Mouse (Mus musculus) layer of hippocampus, adult 9-10 months (tissue): ENCODE results near the gene Mre11a.
"Not testable (repeated sequence)": the region's sequence is repeated elsewhere in the genome, so short reads cannot be mapped to it uniquely, and the experiment has no call there.

Source experiments
- DNase-seq: peaks from one replicate; pipeline ENCODE4 v3.0.0; 2022; ENCODE audit warnings: low spot score

Gene Mre11a

GRCm38 (mm10) chr9:14870802-14871201 is 86.3 kb downstream of the Mre11a start:
- no peak for DNase-seq

- no peak for DNase-seq
These were observed 87.1 kb downstream of the Mre11a start for GRCm38 (mm10) chr9:14871536-14871935.

- no peak for DNase-seq
These were observed 87.9 kb downstream of the Mre11a start for GRCm38 (mm10) chr9:14872181-14872930.

- no peak for DNase-seq
These were observed 91.5 kb downstream of the Mre11a start for GRCm38 (mm10) chr9:14875743-14876507.

- DNase-seq: not testable (repeated sequence)
These were observed 92.1 kb downstream of the Mre11a start for GRCm38 (mm10) chr9:14876566-14876965.

- DNase-seq: no peak
These were observed 100.2 kb downstream of the Mre11a start for GRCm38 (mm10) chr9:14884641-14885040.

- no peak for DNase-seq
These were observed 100.7 kb downstream of the Mre11a start for GRCm38 (mm10) chr9:14885151-14885550.

GRCm38 (mm10) chr9:14885954-14886353 is 101.5 kb downstream of the Mre11a start:
- DNase-seq: no peak
